Mouse (Mus musculus) midbrain, embryonic 14.5 days (tissue): Measurements from ENCODE around the gene Arhgap4. TPM values are rescaled to one million over a fixed set of nuclear protein-coding genes. Genes with fewer than 3 reads are reported as not detected.

ENCODE experiments used
- ATAC-seq: fragments of 200-750 bp; cut with Nextera tagmentation; 2 replicates; pipeline ENCODE4 v1.8.0; 2017; ENCODE audit warnings: moderate number of reproducible peaks, moderate library complexity; ENCODE audit not compliant: low FRiP score, low TSS enrichment
- DNase-seq: peaks from one replicate; pipeline ENCODE4 v3.0.0-alpha.2; 2015
- H3K27ac ChIP-seq: fragments of 300-500 bp; sonication (generic); replicated peaks from 2 replicates; pipeline ENCODE4 v1.5.1; 2014; ENCODE audit warnings: mild to moderate bottlenecking, low read depth, low read length, moderate library complexity
- H3K27me3 ChIP-seq: fragments of 300-500 bp; sonication (generic); 2 replicates; pipeline ENCODE4 v1.6.1; 2014; ENCODE audit warnings: low read length, control low read depth, mixed read lengths; ENCODE audit not compliant: control insufficient read depth, insufficient read depth
- H3K36me3 ChIP-seq: fragments of 300-500 bp; sonication (generic); 2 replicates; pipeline ENCODE4 v1.6.1; 2014; ENCODE audit warnings: low read length, control low read depth; ENCODE audit not compliant: control insufficient read depth, insufficient read depth
- H3K4me1 ChIP-seq: fragments of 300-500 bp; sonication (generic); 2 replicates; pipeline ENCODE4 v1.6.1; 2014; ENCODE audit warnings: mild to moderate bottlenecking, antibody characterized with exemption, low read length, control low read depth; ENCODE audit not compliant: control insufficient read depth, insufficient read depth
- H3K4me2 ChIP-seq: fragments of 300-500 bp; sonication (generic); 2 replicates; pipeline ENCODE4 v1.6.1; 2014; ENCODE audit warnings: mild to moderate bottlenecking, low read length, moderate library complexity
- H3K4me3 ChIP-seq: fragments of 300-500 bp; sonication (generic); replicated peaks from 2 replicates; pipeline ENCODE4 v1.5.1; 2014; ENCODE audit warnings: low read depth, low read length
- H3K9ac ChIP-seq: fragments of 300-500 bp; sonication (generic); replicated peaks from 2 replicates; pipeline ENCODE4 v1.6.1; 2014; ENCODE audit warnings: mild to moderate bottlenecking, low read length, moderate library complexity
- H3K9me3 ChIP-seq: fragments of 300-500 bp; sonication (generic); 2 replicates; pipeline ENCODE4 v1.6.1; 2016; ENCODE audit warnings: low read length, control low read depth, mixed read lengths; ENCODE audit not compliant: control insufficient read depth
- WGBS: fragments of 180-500 bp; shearing (Covaris S2); extraction: QIAGEN DNeasy Blood & Tissue Kit; methylation state at CpG from one replicate; pipeline ENCODE4 v1.1.7; 2014; 5-methylcytosine and 5-hydroxymethylcytosine counted together
- polyA plus RNA-seq: library from polyadenylated mRNA; unstranded; fragments of >200 nt; fragmentation: Nextera tagmentation; extraction: Ambion mirVana; gene quantifications from 2 replicates; pipeline ENCODE4 v1.2.1, GENCODE M21; 2014

Arhgap4 gene
- polyA plus RNA-seq, 1 experiment from 2014 or later: 2.1 TPM

DNA sequence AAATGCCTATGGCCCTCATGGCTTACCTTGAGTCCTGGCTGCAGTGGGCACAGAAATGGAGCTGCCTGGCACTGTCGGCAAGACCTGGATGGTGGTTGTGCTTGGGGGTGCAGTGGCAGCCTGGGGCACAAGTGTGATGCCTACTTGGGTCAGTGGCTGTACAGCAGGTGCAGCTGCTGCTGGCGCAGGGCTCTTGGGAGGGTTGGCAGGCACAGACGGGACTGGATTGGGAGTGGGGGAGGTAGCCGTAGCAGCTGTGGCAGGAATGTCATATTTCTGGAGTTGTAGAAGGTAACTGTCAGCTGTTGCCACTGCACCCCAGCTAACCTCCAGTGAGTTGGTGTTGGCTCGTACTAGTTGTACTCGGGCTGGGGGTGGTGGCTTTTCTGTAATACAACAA is 33.3 kb upstream of the Arhgap4 start:
- no peak overlapping the region for H3K4me2 ChIP-seq
- H3K27ac ChIP-seq: no peak overlapping the region
- no peak overlapping the region for H3K4me3 ChIP-seq
- H3K9ac ChIP-seq: no peak overlapping the region
- peaks cover 80% of the 10 kb centered on the region for H3K36me3 ChIP-seq
- H3K9me3 ChIP-seq: no peaks in the 10 kb centered on the region
- DNase-seq: no peak
- no peaks in the 10 kb centered on the region for H3K4me1 ChIP-seq
- H3K27me3 ChIP-seq: no peaks in the 10 kb centered on the region
- WGBS: 89% methylated on average over 6 of the region's 6 CpGs
- no peak for ATAC-seq

DNA sequence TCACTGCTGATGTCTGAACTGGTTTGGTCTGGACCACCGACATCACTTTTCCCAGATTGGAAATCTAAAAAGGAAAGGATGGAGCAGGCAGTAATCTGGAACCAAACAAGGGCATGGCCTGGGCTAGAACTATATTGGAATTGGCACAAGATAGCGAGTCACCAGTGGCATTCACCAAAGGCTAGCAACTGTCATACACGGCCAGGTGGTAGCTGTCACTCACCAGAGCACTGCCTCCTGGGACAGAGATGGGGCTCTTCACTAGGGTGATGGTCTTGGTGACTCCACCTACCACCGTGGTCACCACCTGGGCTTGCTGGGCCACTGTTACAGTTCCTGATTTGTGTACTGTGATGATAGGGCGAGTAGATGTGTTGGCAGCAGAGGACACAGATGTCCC is 30.9 kb upstream of the Arhgap4 start:
- H3K27me3 ChIP-seq: no peaks in the 10 kb centered on the region
- H3K36me3 ChIP-seq: peaks cover 88% of the 10 kb centered on the region
- ATAC-seq (no peak), DNase-seq (no peak)
- H3K4me3 ChIP-seq: no peak overlapping the region
- H3K27ac ChIP-seq: no peak overlapping the region
- H3K4me1 ChIP-seq: no peaks in the 10 kb centered on the region
- 93% methylated on average over 5 of the region's 5 CpGs for WGBS
- no peak overlapping the region for H3K9ac ChIP-seq
- H3K4me2 ChIP-seq: no peak overlapping the region
- no peaks in the 10 kb centered on the region for H3K9me3 ChIP-seq

DNA sequence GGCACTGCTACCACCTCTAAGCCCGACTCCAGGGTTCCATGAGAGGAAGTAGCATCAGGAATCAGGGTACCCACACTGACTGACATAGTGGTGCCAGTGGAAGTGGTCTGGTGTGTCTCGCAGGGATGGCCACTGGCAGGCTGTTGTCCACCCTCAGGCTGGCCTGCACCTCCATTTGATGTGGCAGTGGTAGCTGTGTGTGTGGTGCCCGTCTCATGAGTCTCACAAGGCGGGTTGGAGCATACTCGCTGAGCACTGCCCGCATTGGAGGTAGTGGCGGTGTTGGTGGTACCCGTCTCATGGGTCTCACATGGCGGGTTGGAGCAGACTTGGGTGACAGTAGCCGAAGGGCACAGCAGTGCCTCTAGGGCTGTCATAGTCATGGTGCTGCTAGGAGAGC is 27.7 kb upstream of the Arhgap4 start:
- no peak for ATAC-seq
- no peak overlapping the region for H3K4me2 ChIP-seq
- peaks cover 97% of the 10 kb centered on the region for H3K36me3 ChIP-seq

DNA sequence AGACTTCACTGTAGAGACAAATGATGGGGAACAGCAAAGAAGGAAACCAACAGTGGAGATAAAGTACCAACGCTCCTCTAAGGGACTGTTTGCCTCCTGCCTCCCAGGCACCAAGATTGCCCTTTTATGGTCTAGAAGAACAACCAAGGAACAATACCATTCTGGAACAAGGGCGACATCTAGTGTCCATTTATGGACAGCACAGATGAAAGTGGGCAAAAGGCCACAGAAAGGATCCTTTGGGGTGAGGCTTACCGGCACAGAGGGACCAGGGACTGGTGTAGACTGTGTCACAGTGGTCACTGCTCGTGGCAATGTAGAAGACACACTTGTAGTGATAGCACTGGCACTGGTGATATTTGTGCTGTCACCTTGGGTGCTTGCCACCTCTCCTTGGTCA is 27.0 kb upstream of the Arhgap4 start:
- DNase-seq (peak; percentile 84), ATAC-seq (peak; percentile 61; the same call in 1 of the 2 replicates)
- Histone ChIP-seq H3K9ac (no peak overlapping the region), H3K4me1 (no peaks in the 10 kb centered on the region), H3K4me3 (no peak overlapping the region), H3K36me3 (peaks cover 99% of the 10 kb centered on the region), H3K27ac (no peak overlapping the region), H3K27me3 (no peaks in the 10 kb centered on the region), H3K4me2 (no peak overlapping the region), H3K9me3 (no peaks in the 10 kb centered on the region)
- WGBS: 29% methylated on average over 4 of the region's 4 CpGs

More for the DNA sequence above, 27.7 kb upstream of the Arhgap4 start:
- no peaks in the 10 kb centered on the region for H3K4me1 ChIP-seq
- H3K27ac ChIP-seq: no peak overlapping the region
- WGBS: 86% methylated on average over 10 of the region's 10 CpGs
- no peak overlapping the region for H3K9ac ChIP-seq
- H3K27me3 ChIP-seq: no peaks in the 10 kb centered on the region
- no peak overlapping the region for H3K4me3 ChIP-seq
- no peak for DNase-seq
- H3K9me3 ChIP-seq: no peaks in the 10 kb centered on the region

DNA sequence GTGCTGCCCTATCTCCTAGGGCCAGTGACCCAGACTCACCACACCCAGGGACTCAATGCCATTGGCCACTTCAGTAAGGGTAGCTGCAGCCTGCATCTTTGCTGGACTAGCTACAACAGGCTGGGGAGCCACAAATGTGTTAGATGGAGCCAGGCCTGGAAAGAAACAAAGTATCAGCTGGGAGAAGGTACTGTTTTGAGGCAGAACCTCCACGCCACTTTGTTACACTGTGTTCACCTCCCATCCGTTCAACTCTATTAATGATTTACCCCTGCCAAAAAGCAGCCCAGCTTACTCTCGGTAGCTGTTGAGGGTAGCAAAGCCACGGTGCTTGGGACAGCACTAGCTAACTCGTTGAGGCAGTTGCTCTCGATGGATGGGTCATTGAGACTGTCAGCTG is 25.2 kb upstream of the Arhgap4 start:
- 83% methylated on average over 6 of the region's 6 CpGs for WGBS
- no peak for ATAC-seq
- Histone ChIP-seq H3K36me3 (peaks cover 96% of the 10 kb centered on the region), H3K4me1 (no peaks in the 10 kb centered on the region), H3K9me3 (no peaks in the 10 kb centered on the region), H3K4me3 (no peak overlapping the region), H3K27me3 (no peaks in the 10 kb centered on the region), H3K4me2 (no peak overlapping the region), H3K9ac (no peak overlapping the region), H3K27ac (no peak overlapping the region)
- DNase-seq: no peak

DNA sequence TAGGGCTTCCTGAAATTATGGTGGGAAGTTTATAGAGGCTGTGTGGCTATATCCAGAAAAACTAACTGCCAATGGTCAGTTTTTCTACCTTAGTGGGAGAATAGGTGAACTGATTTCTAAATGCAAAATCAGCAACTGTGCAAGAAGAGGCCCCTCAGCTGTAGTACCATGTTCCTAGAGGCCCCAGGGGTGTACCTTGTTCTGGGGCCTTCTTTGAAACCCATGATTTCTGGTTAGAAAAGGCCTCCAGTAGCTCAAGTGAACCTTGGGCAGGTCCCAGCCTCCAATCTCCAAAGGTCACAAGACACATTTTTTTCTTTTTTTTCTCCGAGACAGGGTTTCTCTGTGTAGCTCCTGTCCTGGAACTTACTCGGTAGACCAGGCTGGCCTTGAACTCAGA is 20.6 kb upstream of the Arhgap4 start:
- no peaks in the 10 kb centered on the region for H3K4me1 ChIP-seq
- peaks cover 54% of the 10 kb centered on the region for H3K36me3 ChIP-seq
- no peaks in the 10 kb centered on the region for H3K9me3 ChIP-seq
- no peak overlapping the region for H3K4me2 ChIP-seq
- 78% methylated on average over 2 of the region's 2 CpGs for WGBS
- no peak overlapping the region for H3K4me3 ChIP-seq
- H3K27ac ChIP-seq: no peak overlapping the region
- ATAC-seq (no peak), DNase-seq (no peak)
- H3K27me3 ChIP-seq: no peaks in the 10 kb centered on the region
- no peak overlapping the region for H3K9ac ChIP-seq

DNA sequence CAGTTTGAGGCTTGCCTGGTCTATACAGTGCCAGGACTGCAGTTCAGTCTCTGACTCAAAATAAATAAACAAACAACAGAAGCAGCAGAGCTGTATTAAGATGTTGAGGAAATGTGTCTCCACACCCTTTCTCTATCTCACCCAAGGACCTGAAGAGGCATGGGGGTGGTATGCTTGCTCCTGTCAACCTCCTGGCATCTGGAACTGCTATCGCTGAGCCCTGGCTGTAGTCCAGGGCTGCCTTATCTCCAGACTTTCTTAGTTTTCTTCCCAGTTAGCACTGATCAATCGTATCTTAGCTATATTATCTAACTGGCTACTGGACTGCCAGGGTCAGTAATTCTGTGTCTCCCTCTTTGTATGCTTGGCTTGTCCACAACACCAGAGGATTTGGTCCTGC is 20.2 kb upstream of the Arhgap4 start:
- no peaks in the 10 kb centered on the region for H3K9me3 ChIP-seq
- no peak for ATAC-seq
- H3K4me2 ChIP-seq: no peak overlapping the region
- H3K9ac ChIP-seq: no peak overlapping the region
- no peak overlapping the region for H3K27ac ChIP-seq
- no peaks in the 10 kb centered on the region for H3K27me3 ChIP-seq
- no peak for DNase-seq
- WGBS: 82% methylated on average over 2 of the region's 2 CpGs
- no peak overlapping the region for H3K4me3 ChIP-seq
- H3K36me3 ChIP-seq: peaks cover 50% of the 10 kb centered on the region
- no peaks in the 10 kb centered on the region for H3K4me1 ChIP-seq

DNA sequence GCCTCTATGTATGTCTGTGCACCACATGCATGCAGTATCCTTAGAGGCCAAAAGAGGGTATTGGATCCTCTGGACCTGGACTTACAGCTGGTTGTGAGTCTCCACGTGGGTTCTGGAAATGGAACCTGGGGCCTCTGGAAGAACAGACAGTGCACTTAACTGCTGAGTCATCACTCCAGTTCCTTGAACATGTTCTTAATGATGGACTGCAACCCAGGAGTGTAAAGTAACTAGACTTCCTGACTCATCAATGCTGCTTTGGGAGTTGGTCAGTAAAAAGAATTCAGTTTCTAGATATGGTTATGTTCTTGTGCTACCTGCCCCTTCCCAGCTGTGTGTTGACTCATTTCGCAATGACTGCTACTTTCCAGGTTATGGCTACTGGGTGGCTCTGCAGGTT is 10.2 kb upstream of the Arhgap4 start:
- Histone ChIP-seq H3K4me3 (no peak overlapping the region), H3K9ac (no peak overlapping the region), H3K36me3 (no peaks in the 10 kb centered on the region), H3K4me2 (no peak overlapping the region), H3K27me3 (no peaks in the 10 kb centered on the region), H3K4me1 (no peaks in the 10 kb centered on the region), H3K9me3 (no peaks in the 10 kb centered on the region), H3K27ac (no peak overlapping the region)
- ATAC-seq (no peak), DNase-seq (no peak)
- 86% methylated on average over 2 of the region's 2 CpGs for WGBS

DNA sequence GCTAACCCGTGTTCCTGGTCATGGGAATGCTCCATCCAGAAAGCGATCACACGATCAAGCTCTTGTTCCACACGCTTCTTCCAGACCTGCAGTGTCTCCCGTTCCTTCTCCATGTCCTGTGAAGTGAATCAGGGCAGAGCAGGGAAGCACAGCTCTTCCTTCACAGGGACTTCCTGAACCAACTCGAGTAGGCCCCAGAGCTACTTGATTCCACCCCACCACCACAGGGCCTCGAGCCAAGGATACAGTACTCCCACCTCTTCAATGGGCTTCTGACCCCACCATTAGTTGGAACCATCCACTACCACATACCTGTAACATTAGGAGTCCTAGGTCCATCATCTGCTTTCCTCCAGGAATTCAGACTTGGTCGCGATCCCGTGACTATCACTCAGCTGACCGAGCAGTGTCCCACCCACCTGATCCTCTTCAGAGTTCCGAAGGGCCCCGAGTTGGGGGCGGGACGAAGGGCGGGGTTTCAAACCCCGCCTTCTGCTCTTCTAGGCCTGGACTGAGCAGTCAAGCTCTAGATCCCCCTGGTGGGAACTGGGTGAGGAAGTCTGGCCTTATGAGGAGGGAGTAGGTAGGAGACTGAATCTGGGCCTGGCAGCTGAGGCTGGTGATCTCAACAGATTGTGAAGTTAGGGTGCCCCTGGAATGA is 8.9 kb upstream of the Arhgap4 start, which contains the start of gene Renbp:
Renbp (minus strand) TSS at position 449 of the 661 bp plus-strand sequence.
- no peak within 1 kb of the TSS for H3K4me3 ChIP-seq
- 42% methylated on average over 17 of the region's 17 CpGs for WGBS
- H3K4me1 ChIP-seq: no peaks in the 10 kb centered on the region
- H3K36me3 ChIP-seq: no peaks in the 10 kb centered on the region
- no peak within 1 kb of the TSS for H3K9ac ChIP-seq
- H3K9me3 ChIP-seq: no peaks in the 10 kb centered on the region
- H3K27ac ChIP-seq: no peak within 1 kb of the TSS
- no peak for ATAC-seq
- H3K27me3 ChIP-seq: no peaks in the 10 kb centered on the region
- peak; percentile 29 for DNase-seq
- no peak within 1 kb of the TSS for H3K4me2 ChIP-seq
